ENCODE assay signal across 23 mouse cellular contexts in genomic region chr4:135851942-135852341, GRCm38 (mm10). TPM values are rescaled to one million over a fixed set of nuclear protein-coding genes. Genes with fewer than 3 reads are reported as not detected.
A peak's percentile ranks its signal among the peaks of the same experiment; 100 is the strongest.
DNase-seq lines count a peak whose midpoint lies in the region; ATAC-seq and TF ChIP-seq lines count a peak whose summit lies in the region.
"Had no signal": no experiment of that assay in that cellular context is flagged by ENCODE, and none has a peak within 500 bp of the region (broad histone marks: within the 10 kb centered on the region; RNA-seq: fewer than 3 reads in every experiment).

No protein-coding gene starts in this region.

- H3K27ac ChIP-seq in forebrain, embryonic 13.5 days, result peak overlapping the region; percentile 79
- H3K27ac ChIP-seq in forebrain, embryonic 10.5 days, result no peak overlapping the region
- H3K27ac ChIP-seq in spleen, adult 2 months (ENCODE audit: insufficient read depth, low read length), result peak overlapping the region; percentile 37; the same call in 1 of the 2 replicates
- H3K27ac ChIP-seq: embryonic facial prominence, embryonic 10.5 days; neural tube, embryonic 12.5 days had no signal

- no peaks in the 10 kb centered on the region for H3K27me3 ChIP-seq in forebrain, embryonic 13.5 days
- no peaks in the 10 kb centered on the region for H3K27me3 ChIP-seq in forebrain, embryonic 10.5 days (ENCODE audit: poor library complexity, severe bottlenecking)
- no peaks in the 10 kb centered on the region for H3K27me3 ChIP-seq in spleen, adult 2 months (ENCODE audit: control insufficient read depth, insufficient read depth, low read length)
- H3K27me3 ChIP-seq: heart, embryonic 12.5 days; hindbrain, embryonic 15.5 days; neural tube, embryonic 12.5 days had no signal

- 86% methylated on average over 9 of the region's 9 CpGs for WGBS in forebrain, embryonic 13.5 days
- WGBS in forebrain, embryonic 10.5 days, result 91% methylated on average over 9 of the region's 9 CpGs
- 85% methylated on average over 9 of the region's 9 CpGs for WGBS in spleen, adult 2 months

- no peak overlapping the region for H3K9ac ChIP-seq in forebrain, embryonic 13.5 days
- H3K9ac ChIP-seq: heart, embryonic 12.5 days; hindbrain, embryonic 15.5 days; neural tube, embryonic 12.5 days had no signal

- no peaks in the 10 kb centered on the region for H3K9me3 ChIP-seq in forebrain, embryonic 13.5 days (replicated peaks)
- H3K9me3 ChIP-seq in forebrain, embryonic 10.5 days, result no peaks in the 10 kb centered on the region
- H3K9me3 ChIP-seq: embryonic facial prominence, embryonic 10.5 days; G1E; heart, embryonic 12.5 days; hindbrain, embryonic 15.5 days; neural tube, embryonic 12.5 days had no signal

- H3K36me3 ChIP-seq in forebrain, embryonic 13.5 days (ENCODE audit: poor library complexity, severe bottlenecking), result no peaks in the 10 kb centered on the region
- no peaks in the 10 kb centered on the region for H3K36me3 ChIP-seq in forebrain, embryonic 10.5 days (replicated peaks)
- no peaks in the 10 kb centered on the region for H3K36me3 ChIP-seq in spleen, adult 2 months (ENCODE audit: control insufficient read depth, insufficient read depth, low read length)
- H3K36me3 ChIP-seq: embryonic facial prominence, embryonic 10.5 days; G1E; heart, embryonic 12.5 days; hindbrain, embryonic 15.5 days; neural tube, embryonic 12.5 days had no signal

- no peak for TF ChIP-seq CTCF in spleen, adult 2 months (IDR thresholded peaks at IDR 0.05; ENCODE audit: extremely low read depth, insufficient read depth, insufficient read length, insufficient replicate concordance)

- no peak for ATAC-seq in forebrain, embryonic 13.5 days
- ATAC-seq in megakaryocyte progenitor cell, adult 5-6 weeks (replicated peaks; ENCODE audit: poor library complexity), result peak; percentile 33; the same call in 1 of the 2 replicates
- ATAC-seq: CD4-positive, CD25-positive, alpha-beta regulatory T cell, adult 4 months had no signal

- no peak for TF ChIP-seq POLR2A in spleen, adult 2 months (IDR thresholded peaks at IDR 0.05; ENCODE audit: low read depth, low read length)

- intact Hi-C loops in left cerebral cortex, postnatal 4 days (cut with DNase I), result no loop called here

- no peak overlapping the region for H3K4me3 ChIP-seq in forebrain, embryonic 13.5 days
- no peak overlapping the region for H3K4me3 ChIP-seq in forebrain, embryonic 10.5 days
- no peak overlapping the region for H3K4me3 ChIP-seq in spleen, adult 2 months (ENCODE audit: extremely low read depth, insufficient read depth, insufficient read length)
- H3K4me3 ChIP-seq: embryonic facial prominence, embryonic 10.5 days; heart, embryonic 12.5 days; hindbrain, embryonic 15.5 days; neural tube, embryonic 12.5 days had no signal

- H3K4me1 ChIP-seq in forebrain, embryonic 13.5 days, result peaks cover 33% of the 10 kb centered on the region
- H3K4me1 ChIP-seq in forebrain, embryonic 10.5 days, result peaks cover 34% of the 10 kb centered on the region
- H3K4me1 ChIP-seq in spleen, adult 2 months (ENCODE audit: control insufficient read depth, insufficient read depth, insufficient read length), result peaks cover 4% of the 10 kb centered on the region; the same call in 1 of the 2 replicates

- DNase-seq in forebrain, embryonic 10.5 days (ENCODE audit: extremely low spot score, low spot score), result no peak
- no peak for DNase-seq in spleen, adult 2 months (ENCODE audit: low read depth in 1 of 2, low spot score in 2 of 2)
- no peak for DNase-seq in spleen, adult 12 weeks (ENCODE audit: low spot score)
- peak; percentile 88 for DNase-seq in liver
- DNase-seq in kidney, postnatal 25 days, result no peak
- DNase-seq in left cerebral cortex, postnatal 4 days, result no peak
- DNase-seq: cerebellum, adult 18-20 months; gastrocnemius, postnatal 36 days; kidney, adult 18-20 months; kidney, postnatal 10 days; layer of hippocampus, adult 9-11 months; lung, postnatal 14 days; right cerebral cortex, postnatal 4 days; thymus, postnatal 25 days had no signal

- no peak overlapping the region for H3K4me2 ChIP-seq in forebrain, embryonic 13.5 days
- H3K4me2 ChIP-seq: heart, embryonic 12.5 days; hindbrain, embryonic 15.5 days; midbrain, embryonic 11.5 days; neural tube, embryonic 12.5 days had no signal

RNA-seq across cellular contexts. Expression of gene Srsf10, which starts 3.6 kb away (rescaled TPM):
- polyA plus RNA-seq in forebrain, embryonic 13.5 days (2015; fragmentation: Nextera tagmentation; extraction: Ambion mirVana), result 341 and 352 TPM in 2 replicates
- polyA plus RNA-seq in forebrain, embryonic 10.5 days (2016; fragmentation: Nextera tagmentation; extraction: Ambion mirVana), result 383 and 421 TPM in 2 replicates
- 68.0 and 109 TPM in 2 replicates for polyA plus RNA-seq in spleen, adult 2 months (2012; rRNA removed)
- total RNA-seq in megakaryocyte progenitor cell, adult 5-6 weeks (2015), result 195 and 208 TPM in 2 replicates
- total RNA-seq in megakaryocyte progenitor cell, adult 5-6 weeks (2017), result 200 and 240 TPM in 2 replicates
- total RNA-seq in left cerebral cortex, postnatal 4 days (2021), result 100 to 1,000 TPM; 103 to 120 TPM

RNA-seq across cellular contexts. Expression of gene Pnrc2, which starts 21.7 kb away (rescaled TPM):
- polyA plus RNA-seq in forebrain, embryonic 13.5 days (2015; fragmentation: Nextera tagmentation; extraction: Ambion mirVana), result 180 and 185 TPM in 2 replicates
- polyA plus RNA-seq in forebrain, embryonic 10.5 days (2016; fragmentation: Nextera tagmentation; extraction: Ambion mirVana), result 205 and 219 TPM in 2 replicates
- polyA plus RNA-seq in spleen, adult 2 months (2012; rRNA removed), result 12.2 and 14.7 TPM in 2 replicates
- 151 TPM in 2 replicates for total RNA-seq in megakaryocyte progenitor cell, adult 5-6 weeks (2015)
- 131 and 154 TPM in 2 replicates for total RNA-seq in megakaryocyte progenitor cell, adult 5-6 weeks (2017)
- total RNA-seq in left cerebral cortex, postnatal 4 days (2021), result 10 to 100 TPM; 41.1 to 45.2 TPM

RNA-seq across cellular contexts. Expression of gene Cnr2, which starts 43.3 kb away (rescaled TPM):
- 0.13 and 0.21 TPM in 2 replicates for polyA plus RNA-seq in forebrain, embryonic 13.5 days (2015; fragmentation: Nextera tagmentation; extraction: Ambion mirVana)
- 0.30 and 0.48 TPM in 2 replicates for polyA plus RNA-seq in forebrain, embryonic 10.5 days (2016; fragmentation: Nextera tagmentation; extraction: Ambion mirVana)
- 44.8 and 47.2 TPM in 2 replicates for polyA plus RNA-seq in spleen, adult 2 months (2012; rRNA removed)
- total RNA-seq in megakaryocyte progenitor cell, adult 5-6 weeks (2015), result 6.5 and 7.0 TPM in 2 replicates
- 5.2 and 6.7 TPM in 2 replicates for total RNA-seq in megakaryocyte progenitor cell, adult 5-6 weeks (2017)
- under 1 TPM; 0.12 to 0.16 TPM for total RNA-seq in left cerebral cortex, postnatal 4 days (2021)

Comparison
In these comparisons a context has a peak if more than half of its experiments do, and no peak if none do; other contexts are left out.
1. RNA of gene Pnrc2, which starts 21.7 kb away (polyA plus RNA-seq): 205 to 219 TPM in forebrain, embryonic 10.5 days and 180 to 185 TPM in forebrain, embryonic 13.5 days; 12.2 to 14.7 TPM in spleen, adult 2 months; every median in the first group is over 10 times any median in the second.
2. RNA of gene Cnr2, which starts 43.3 kb away (polyA plus RNA-seq): 44.8 to 47.2 TPM in spleen, adult 2 months; 0.30 to 0.48 TPM in forebrain, embryonic 10.5 days and 0.13 to 0.21 TPM in forebrain, embryonic 13.5 days; every median in the first group is over 10 times any median in the second.